Mouse (Mus musculus): ENCODE results near the gene Ntrk2. TPM values are rescaled to one million over a fixed set of nuclear protein-coding genes. Genes with fewer than 3 reads are reported as not detected.

Gene Ntrk2
- polyA plus RNA-seq, 1 experiment from 2014 or later, result 58.3 TPM

DNA sequence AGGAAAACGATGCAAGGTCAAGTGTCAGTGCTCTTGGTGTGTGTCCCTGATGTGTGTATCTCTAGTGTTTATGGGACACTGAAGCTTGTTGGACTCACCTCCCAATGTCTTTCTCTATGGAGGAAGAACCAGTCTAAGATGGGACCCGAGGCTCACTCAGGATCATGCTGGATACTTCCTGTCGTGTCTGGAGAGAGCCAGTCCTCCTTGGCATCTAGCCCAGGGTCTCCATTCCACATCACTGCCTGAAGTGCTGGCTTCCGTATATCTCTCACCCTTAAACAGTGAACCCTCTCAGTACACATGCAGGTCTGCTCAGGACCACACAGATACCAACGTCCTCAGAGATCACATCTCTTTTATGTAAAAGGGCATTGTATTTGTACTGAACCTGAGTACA is 166.1 kb downstream of the Ntrk2 start:
- DNase-seq (ENCODE audit: low spot score) (no peak), ATAC-seq (ENCODE audit: insufficient read depth, low FRiP score, low TSS enrichment) (no peak)
- Histone ChIP-seq H3K4me3 (ENCODE audit: low read depth, low read length) (no peak overlapping the region), H3K9ac (ENCODE audit: low read length) (no peak overlapping the region), H3K27me3 (ENCODE audit: control insufficient read depth, insufficient read depth, low read length) (no peaks in the 10 kb centered on the region), H3K27ac (ENCODE audit: low read depth, low read length) (no peak overlapping the region), H3K36me3 (ENCODE audit: control insufficient read depth, insufficient read depth, low read length) (no peaks in the 10 kb centered on the region), H3K9me3 (ENCODE audit: control insufficient read depth, low read length) (no peaks in the 10 kb centered on the region), H3K4me2 (ENCODE audit: low read depth) (no peak overlapping the region), H3K4me1 (ENCODE audit: control insufficient read depth, insufficient read depth, low read length) (peaks cover 4% of the 10 kb centered on the region; the same call in 1 of the 2 replicates)
- 68% methylated on average over 5 of the region's 5 CpGs for WGBS

DNA sequence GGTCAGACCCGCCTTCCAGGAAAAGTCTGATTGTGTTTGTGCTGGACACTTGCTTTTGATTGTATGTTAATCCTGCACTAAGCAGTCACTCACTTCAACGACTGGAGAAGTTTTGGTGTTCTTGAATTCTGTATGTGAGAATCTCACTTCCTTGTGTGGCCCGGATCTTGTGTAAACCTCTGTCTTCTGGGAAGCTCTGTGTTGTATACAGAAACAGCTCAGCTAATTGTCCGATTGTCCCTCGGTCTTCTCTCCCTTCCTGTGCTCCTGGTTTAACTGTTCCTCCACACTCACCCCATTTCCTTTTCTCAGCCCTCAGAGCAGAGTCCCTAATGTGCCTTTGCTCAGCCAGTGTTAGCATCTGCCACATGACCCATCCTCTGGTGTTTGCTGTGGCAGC is 190.1 kb downstream of the Ntrk2 start:
- no peaks in the 10 kb centered on the region for H3K9me3 ChIP-seq (ENCODE audit: control insufficient read depth, low read length)
- H3K36me3 ChIP-seq (ENCODE audit: control insufficient read depth, insufficient read depth, low read length), result no peaks in the 10 kb centered on the region
- H3K27me3 ChIP-seq (ENCODE audit: control insufficient read depth, insufficient read depth, low read length), result no peaks in the 10 kb centered on the region
- DNase-seq (ENCODE audit: low spot score) (no peak), ATAC-seq (ENCODE audit: insufficient read depth, low FRiP score, low TSS enrichment) (no peak)
- no peak overlapping the region for H3K4me3 ChIP-seq (ENCODE audit: low read depth, low read length)
- H3K27ac ChIP-seq (ENCODE audit: low read depth, low read length), result no peak overlapping the region
- 88% methylated on average over 5 of the region's 5 CpGs for WGBS
- no peak overlapping the region for H3K4me2 ChIP-seq (ENCODE audit: low read depth)
- H3K4me1 ChIP-seq (ENCODE audit: control insufficient read depth, insufficient read depth, low read length), result no peaks in the 10 kb centered on the region; the same call in 1 of the 2 replicates
- no peak overlapping the region for H3K9ac ChIP-seq (ENCODE audit: low read length)

DNA sequence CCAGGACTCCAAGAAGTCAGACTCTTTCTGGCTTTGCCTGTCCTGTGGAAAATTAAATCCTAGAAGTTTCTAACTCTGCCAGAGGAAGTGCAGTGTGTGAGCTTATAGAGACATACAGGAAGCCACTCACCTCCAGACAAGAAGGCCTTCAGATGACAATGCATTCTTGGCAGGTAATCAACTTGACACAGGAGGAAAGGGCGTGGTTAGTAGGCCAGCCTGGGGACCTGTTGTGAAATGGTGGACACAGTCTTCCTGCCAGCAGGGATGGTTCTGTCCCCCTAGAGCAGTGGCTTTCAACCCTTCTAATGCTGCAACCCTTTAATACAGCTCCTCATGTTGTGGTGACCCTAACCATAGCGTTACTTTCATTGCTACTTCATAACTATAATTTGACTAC is 191.4 kb downstream of the Ntrk2 start:
- Histone ChIP-seq H3K4me1 (ENCODE audit: control insufficient read depth, insufficient read depth, low read length) (peaks cover 2% of the 10 kb centered on the region; the same call in 1 of the 2 replicates), H3K4me2 (ENCODE audit: low read depth) (no peak overlapping the region), H3K9ac (ENCODE audit: low read length) (no peak overlapping the region), H3K36me3 (ENCODE audit: control insufficient read depth, insufficient read depth, low read length) (no peaks in the 10 kb centered on the region), H3K9me3 (ENCODE audit: control insufficient read depth, low read length) (no peaks in the 10 kb centered on the region), H3K4me3 (ENCODE audit: low read depth, low read length) (no peak overlapping the region), H3K27me3 (ENCODE audit: control insufficient read depth, insufficient read depth, low read length) (no peaks in the 10 kb centered on the region), H3K27ac (ENCODE audit: low read depth, low read length) (no peak overlapping the region)
- DNase-seq (ENCODE audit: low spot score) (no peak), ATAC-seq (ENCODE audit: insufficient read depth, low FRiP score, low TSS enrichment) (no peak)
- 94% methylated on average over 2 of the region's 2 CpGs for WGBS

DNA sequence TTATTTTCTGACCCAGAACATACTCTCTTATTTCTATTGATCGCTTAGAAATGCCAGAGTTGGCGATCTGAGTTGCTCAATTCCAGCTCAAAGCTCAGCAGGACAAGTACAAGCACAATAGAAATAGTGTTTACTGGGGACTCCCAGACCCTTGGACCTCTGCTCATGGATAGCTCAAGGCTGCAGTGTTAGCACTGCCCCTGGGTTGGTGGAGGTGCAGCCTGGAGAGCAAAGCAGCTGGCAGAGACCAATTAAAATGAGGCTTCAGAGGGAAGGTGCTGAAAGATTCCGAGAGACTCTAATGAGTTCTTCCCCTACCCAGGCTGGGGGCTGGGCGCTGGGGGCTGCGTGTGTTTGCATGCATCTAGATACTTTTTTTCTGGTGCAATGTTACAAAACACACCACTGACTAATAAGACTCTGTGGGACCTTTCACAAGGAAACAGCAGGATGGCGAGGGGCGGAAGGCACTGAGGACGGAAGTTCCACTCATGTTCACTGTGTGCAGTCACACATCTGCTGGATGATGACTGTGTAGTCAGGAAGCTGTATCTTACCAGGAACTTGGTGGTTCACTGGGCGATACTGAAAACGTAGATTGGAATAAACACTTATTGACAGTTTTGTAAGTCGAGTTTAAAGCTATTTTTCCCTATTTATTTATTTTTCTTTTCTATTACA is 193.1 kb downstream of the Ntrk2 start:
- Histone ChIP-seq H3K27me3 (ENCODE audit: control insufficient read depth, insufficient read depth, low read length) (no peaks in the 10 kb centered on the region), H3K36me3 (ENCODE audit: control insufficient read depth, insufficient read depth, low read length) (no peaks in the 10 kb centered on the region), H3K4me2 (ENCODE audit: low read depth) (no peak overlapping the region), H3K4me3 (ENCODE audit: low read depth, low read length) (no peak overlapping the region), H3K9me3 (ENCODE audit: control insufficient read depth, low read length) (no peaks in the 10 kb centered on the region), H3K4me1 (ENCODE audit: control insufficient read depth, insufficient read depth, low read length) (peaks cover 13% of the 10 kb centered on the region; the same call in 1 of the 2 replicates), H3K27ac (ENCODE audit: low read depth, low read length) (no peak overlapping the region), H3K9ac (ENCODE audit: low read length) (no peak overlapping the region)
- DNase-seq (ENCODE audit: low spot score) (no peak), ATAC-seq (ENCODE audit: insufficient read depth, low FRiP score, low TSS enrichment) (no peak)
- WGBS, result 62% methylated on average over 11 of the region's 11 CpGs

DNA sequence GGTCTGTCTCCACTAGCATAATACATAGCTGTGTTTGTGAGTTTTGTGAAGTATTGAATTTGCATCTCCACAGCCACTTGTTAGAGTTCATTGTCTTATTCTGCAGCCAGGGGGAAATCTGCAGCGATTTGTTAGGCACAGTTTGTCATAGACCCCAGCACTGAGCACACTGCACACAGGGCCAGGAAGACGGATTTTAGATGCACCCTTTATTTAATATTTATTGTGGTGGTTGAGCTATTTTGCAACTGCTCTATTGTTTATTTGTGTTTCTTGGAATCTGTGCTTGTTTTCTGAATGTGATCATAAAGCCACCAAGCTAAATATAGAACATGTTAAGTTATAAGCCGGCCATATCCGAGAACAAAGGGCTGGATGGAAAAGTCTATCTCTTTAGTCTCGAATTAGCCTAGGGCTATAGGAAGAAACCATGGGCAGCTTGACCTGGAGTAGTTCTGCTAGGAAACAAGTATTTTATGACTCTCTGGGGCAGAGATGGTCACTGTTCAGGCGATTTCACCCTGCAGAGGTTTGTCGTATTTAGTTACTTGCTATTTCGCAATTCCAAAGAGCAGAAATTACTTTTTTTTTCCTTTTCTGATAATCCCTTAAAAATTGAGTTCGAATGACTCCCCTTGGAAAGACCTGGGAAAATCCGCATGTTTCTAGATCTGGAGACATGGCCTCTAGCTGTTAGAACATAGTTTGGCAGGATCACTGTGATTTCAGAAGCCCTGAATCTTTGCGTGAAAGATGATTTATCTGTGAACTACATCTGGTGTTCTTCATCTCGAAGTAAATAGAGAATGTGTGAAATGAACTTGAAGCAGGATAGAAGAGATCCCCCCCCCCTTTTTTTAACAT is 196.8 kb downstream of the Ntrk2 start:
- Histone ChIP-seq H3K4me2 (ENCODE audit: low read depth) (no peak overlapping the region), H3K4me1 (ENCODE audit: control insufficient read depth, insufficient read depth, low read length) (peaks cover 15% of the 10 kb centered on the region; the same call in 1 of the 2 replicates), H3K9ac (ENCODE audit: low read length) (no peak overlapping the region), H3K9me3 (ENCODE audit: control insufficient read depth, low read length) (no peaks in the 10 kb centered on the region), H3K4me3 (ENCODE audit: low read depth, low read length) (no peak overlapping the region), H3K27ac (ENCODE audit: low read depth, low read length) (no peak overlapping the region), H3K36me3 (ENCODE audit: control insufficient read depth, insufficient read depth, low read length) (no peaks in the 10 kb centered on the region), H3K27me3 (ENCODE audit: control insufficient read depth, insufficient read depth, low read length) (no peaks in the 10 kb centered on the region)
- no peak for ATAC-seq (ENCODE audit: insufficient read depth, low FRiP score, low TSS enrichment)
- no peak for DNase-seq (ENCODE audit: low spot score)
- 64% methylated on average over 12 of the region's 12 CpGs for WGBS

DNA sequence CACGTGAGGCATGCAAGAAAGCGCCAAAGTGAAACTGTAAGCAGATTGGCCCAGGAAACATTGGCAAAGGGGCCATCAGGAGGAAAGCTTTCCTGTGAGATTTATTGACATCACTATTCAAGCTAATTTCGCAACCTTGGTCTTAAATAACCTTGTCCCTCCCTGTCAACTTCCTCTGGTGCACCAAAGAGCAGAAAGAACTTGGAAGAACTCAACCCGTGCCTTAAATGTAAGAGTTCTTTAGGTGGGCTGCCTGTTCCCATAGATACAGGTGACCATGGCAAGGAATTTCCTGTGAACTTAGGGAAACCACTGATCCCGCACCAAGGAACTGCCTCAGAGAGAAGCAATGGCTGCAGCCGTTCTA is 197.4 kb downstream of the Ntrk2 start:
- no peaks in the 10 kb centered on the region for H3K27me3 ChIP-seq (ENCODE audit: control insufficient read depth, insufficient read depth, low read length)
- ATAC-seq (ENCODE audit: insufficient read depth, low FRiP score, low TSS enrichment) (peak; percentile 45; the same call in 1 of the 2 replicates), DNase-seq (ENCODE audit: low spot score) (no peak)
- H3K4me3 ChIP-seq (ENCODE audit: low read depth, low read length), result no peak overlapping the region
- 38% methylated on average over 6 of the region's 6 CpGs for WGBS
- no peaks in the 10 kb centered on the region for H3K36me3 ChIP-seq (ENCODE audit: control insufficient read depth, insufficient read depth, low read length)
- no peaks in the 10 kb centered on the region for H3K9me3 ChIP-seq (ENCODE audit: control insufficient read depth, low read length)
- H3K4me1 ChIP-seq (ENCODE audit: control insufficient read depth, insufficient read depth, low read length), result peaks cover 15% of the 10 kb centered on the region; the same call in 1 of the 2 replicates
- no peak overlapping the region for H3K9ac ChIP-seq (ENCODE audit: low read length)
- no peak overlapping the region; the same call in 1 of the 2 replicates for H3K27ac ChIP-seq (ENCODE audit: low read depth, low read length)
- H3K4me2 ChIP-seq (ENCODE audit: low read depth), result no peak overlapping the region

DNA sequence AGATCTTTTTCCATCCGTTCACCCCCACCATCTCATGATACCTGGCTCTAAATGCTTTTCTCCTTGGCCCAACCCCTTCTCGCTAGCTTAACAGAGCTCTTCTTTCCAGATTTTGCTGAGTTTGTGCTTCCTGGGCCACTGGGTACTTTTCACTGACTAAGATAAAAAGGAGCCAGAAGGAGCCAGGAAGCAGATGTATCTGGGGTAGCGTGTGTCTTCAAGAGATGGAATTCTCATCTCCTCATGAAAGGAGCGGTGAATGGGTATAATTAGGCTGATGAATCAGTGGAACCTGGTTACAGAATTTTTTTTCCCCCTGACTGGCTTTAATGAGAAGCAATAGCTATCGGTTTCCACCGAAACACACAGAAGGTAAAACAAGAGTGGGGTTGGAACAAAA is 198.2 kb downstream of the Ntrk2 start:
- no peaks in the 10 kb centered on the region for H3K27me3 ChIP-seq (ENCODE audit: control insufficient read depth, insufficient read depth, low read length)
- H3K36me3 ChIP-seq (ENCODE audit: control insufficient read depth, insufficient read depth, low read length), result no peaks in the 10 kb centered on the region
- 76% methylated on average over 6 of the region's 6 CpGs for WGBS
- H3K9me3 ChIP-seq (ENCODE audit: control insufficient read depth, low read length), result no peaks in the 10 kb centered on the region
- H3K27ac ChIP-seq (ENCODE audit: low read depth, low read length), result no peak overlapping the region; the same call in 1 of the 2 replicates
- peaks cover 15% of the 10 kb centered on the region; the same call in 1 of the 2 replicates for H3K4me1 ChIP-seq (ENCODE audit: control insufficient read depth, insufficient read depth, low read length)
- H3K9ac ChIP-seq (ENCODE audit: low read length), result no peak overlapping the region
- DNase-seq (ENCODE audit: low spot score), result no peak
- no peak for ATAC-seq (ENCODE audit: insufficient read depth, low FRiP score, low TSS enrichment)
- no peak overlapping the region for H3K4me3 ChIP-seq (ENCODE audit: low read depth, low read length)
- H3K4me2 ChIP-seq (ENCODE audit: low read depth), result no peak overlapping the region

DNA sequence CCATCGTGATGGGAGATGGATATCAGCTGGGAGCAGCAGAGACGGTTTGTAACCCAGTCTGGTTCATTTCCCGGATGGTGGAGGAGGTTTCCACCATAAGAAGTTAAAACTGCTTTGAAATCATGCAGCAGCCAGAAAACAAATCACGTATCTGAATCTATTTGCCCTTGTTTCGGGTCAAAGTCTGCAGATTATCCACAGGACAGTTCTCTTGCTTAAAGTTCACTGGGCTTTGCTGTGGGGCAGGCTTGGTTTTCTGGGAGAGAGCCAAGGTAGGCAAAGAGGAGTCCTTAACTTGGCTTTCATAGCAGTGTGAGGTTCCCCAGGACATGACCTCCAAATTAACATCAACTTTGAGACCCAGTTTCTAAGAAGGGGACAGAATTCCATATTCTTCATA is 203.5 kb downstream of the Ntrk2 start:
- Histone ChIP-seq H3K4me3 (ENCODE audit: low read depth, low read length) (no peak overlapping the region), H3K4me1 (ENCODE audit: control insufficient read depth, insufficient read depth, low read length) (peaks cover 14% of the 10 kb centered on the region), H3K27me3 (ENCODE audit: control insufficient read depth, insufficient read depth, low read length) (no peaks in the 10 kb centered on the region), H3K4me2 (ENCODE audit: low read depth) (no peak overlapping the region), H3K9me3 (ENCODE audit: control insufficient read depth, low read length) (no peaks in the 10 kb centered on the region), H3K36me3 (ENCODE audit: control insufficient read depth, insufficient read depth, low read length) (no peaks in the 10 kb centered on the region), H3K9ac (ENCODE audit: low read length) (no peak overlapping the region), H3K27ac (ENCODE audit: low read depth, low read length) (no peak overlapping the region)
- no peak for DNase-seq (ENCODE audit: low spot score)
- WGBS, result 88% methylated on average over 5 of the region's 5 CpGs
- no peak for ATAC-seq (ENCODE audit: insufficient read depth, low FRiP score, low TSS enrichment)
